8 mouse cellular contexts compared by ENCODE assay signal in genomic region chr6:48541560-48542450, GRCm38 (mm10). TPM values are rescaled to one million over a fixed set of nuclear protein-coding genes. Genes with fewer than 3 reads are reported as not detected.
DNase-seq lines count a peak whose midpoint lies in the region; ATAC-seq and TF ChIP-seq lines count a peak whose summit lies in the region.
"Had no signal": no experiment of that assay in that cellular context is flagged by ENCODE, and none has a peak within 500 bp of the region (broad histone marks: within the 10 kb centered on the region; RNA-seq: fewer than 3 reads in every experiment).

No protein-coding gene starts in this region.

- 0 out of 2 replicates have a peak, but pooled peaks have one; percentile 23 for ATAC-seq in lung, embryonic 14.5 days (ENCODE audit: insufficient read depth)
- ATAC-seq in kidney, embryonic 14.5 days (ENCODE audit: low FRiP score, low TSS enrichment): peak; percentile 28; the same call in 1 of the 2 replicates

- H3K9ac ChIP-seq in lung, embryonic 14.5 days: no peak overlapping the region; the same call in 1 of the 2 replicates
- no peak overlapping the region for H3K9ac ChIP-seq in kidney, embryonic 14.5 days (ENCODE audit: low read depth, low read length)

- no peaks in the 10 kb centered on the region for H3K27me3 ChIP-seq in lung, embryonic 14.5 days (ENCODE audit: insufficient read depth, low read length)
- H3K27me3 ChIP-seq in kidney, embryonic 14.5 days (ENCODE audit: control insufficient read depth, insufficient read depth, low read length): no peaks in the 10 kb centered on the region

- H3K9me3 ChIP-seq in lung, embryonic 14.5 days (ENCODE audit: low read depth, low read length): no peaks in the 10 kb centered on the region
- no peaks in the 10 kb centered on the region for H3K9me3 ChIP-seq in kidney, embryonic 14.5 days (ENCODE audit: control insufficient read depth, low read length)

- no peak overlapping the region for H3K4me3 ChIP-seq in lung, embryonic 14.5 days (ENCODE audit: low read depth, low read length)
- no peak overlapping the region for H3K4me3 ChIP-seq in kidney, embryonic 14.5 days (ENCODE audit: low read length)

- no peak overlapping the region for H3K4me2 ChIP-seq in lung, embryonic 14.5 days
- no peak overlapping the region for H3K4me2 ChIP-seq in kidney, embryonic 14.5 days (replicated peaks; ENCODE audit: low read depth, low read length)

- peak; percentile 71 for DNase-seq in lung, embryonic 14.5 days
- DNase-seq in lung, postnatal 25 days (ENCODE audit: low spot score): no peak
- peak; percentile 81 for DNase-seq in embryo, embryonic 10 days (ENCODE audit: low spot score)
- DNase-seq in skeletal muscle tissue, adult 2 months (ENCODE audit: low read depth, low spot score): peak; percentile 93
- no peak for DNase-seq in testis, postnatal 14 days (ENCODE audit: low spot score)
- DNase-seq in thymus, adult 18-20 months: no peak

- H3K4me1 ChIP-seq in lung, embryonic 14.5 days (ENCODE audit: insufficient read depth): peaks cover 7% of the 10 kb centered on the region
- H3K4me1 ChIP-seq in kidney, embryonic 14.5 days (ENCODE audit: control insufficient read depth, insufficient read depth, low read length): peaks cover 12% of the 10 kb centered on the region

- no peaks in the 10 kb centered on the region for H3K36me3 ChIP-seq in lung, embryonic 14.5 days (ENCODE audit: insufficient read depth)
- no peaks in the 10 kb centered on the region for H3K36me3 ChIP-seq in kidney, embryonic 14.5 days (ENCODE audit: control insufficient read depth, insufficient read depth, low read length)

- TF ChIP-seq CTCF in lung, embryonic 14.5 days (IDR thresholded peaks at IDR 0.05; ENCODE audit: low read depth): no peak

- WGBS in lung, embryonic 14.5 days: 27% methylated on average over 7 of the region's 7 CpGs
- WGBS in kidney, embryonic 14.5 days: 10% methylated on average over 7 of the region's 7 CpGs

- H3K27ac ChIP-seq in lung, embryonic 14.5 days (ENCODE audit: low read depth): no peak overlapping the region
- H3K27ac ChIP-seq in kidney, embryonic 14.5 days (ENCODE audit: low read depth, low read length): no peak overlapping the region

RNA-seq across cellular contexts. Expression of gene Atp6v0e2, which starts 4.4 kb away (rescaled TPM):
- 7.4 and 7.9 TPM in 2 replicates for polyA plus RNA-seq in lung, embryonic 14.5 days (2014; fragmentation: Nextera tagmentation; extraction: Ambion mirVana)
- 19.9 and 20.3 TPM in 2 replicates for polyA plus RNA-seq in kidney, embryonic 14.5 days (2014; fragmentation: Nextera tagmentation; extraction: Ambion mirVana)

RNA-seq across cellular contexts. Expression of gene Lrrc61, which starts 12.8 kb away (rescaled TPM):
- 5.4 and 7.8 TPM in 2 replicates for polyA plus RNA-seq in lung, embryonic 14.5 days (2014; fragmentation: Nextera tagmentation; extraction: Ambion mirVana)
- 4.4 and 9.7 TPM in 2 replicates for polyA plus RNA-seq in kidney, embryonic 14.5 days (2014; fragmentation: Nextera tagmentation; extraction: Ambion mirVana)

RNA-seq across cellular contexts. Expression of gene Rarres2, which starts 30.8 kb away (rescaled TPM):
- 43.1 and 47.0 TPM in 2 replicates for polyA plus RNA-seq in lung, embryonic 14.5 days (2014; fragmentation: Nextera tagmentation; extraction: Ambion mirVana)
- polyA plus RNA-seq in kidney, embryonic 14.5 days (2014; fragmentation: Nextera tagmentation; extraction: Ambion mirVana): 44.2 and 59.0 TPM in 2 replicates

RNA-seq across cellular contexts. Expression of gene Gm45021, which starts 47.6 kb away (rescaled TPM):
- polyA plus RNA-seq in lung, embryonic 14.5 days (2014; fragmentation: Nextera tagmentation; extraction: Ambion mirVana): not detected in 2 replicates
- polyA plus RNA-seq in kidney, embryonic 14.5 days (2014; fragmentation: Nextera tagmentation; extraction: Ambion mirVana): not detected in 2 replicates
- polyA plus RNA-seq: gonadal fat pad, adult 2 months had no signal

RNA-seq across cellular contexts. Expression of gene Repin1, which starts 51.9 kb away (rescaled TPM):
- polyA plus RNA-seq in lung, embryonic 14.5 days (2014; fragmentation: Nextera tagmentation; extraction: Ambion mirVana): 30.3 and 31.5 TPM in 2 replicates
- 32.6 and 47.0 TPM in 2 replicates for polyA plus RNA-seq in kidney, embryonic 14.5 days (2014; fragmentation: Nextera tagmentation; extraction: Ambion mirVana)

Comparison
In these comparisons a context has a peak if more than half of its experiments do, and no peak if none do; other contexts are left out.
1. DNase-seq: peak in lung, embryonic 14.5 days (single experiment), embryo, embryonic 10 days (single experiment) and skeletal muscle tissue, adult 2 months (single experiment); none in lung, postnatal 25 days (single experiment), testis, postnatal 14 days (single experiment) and thymus, adult 18-20 months (0 of 2).